Mouse (Mus musculus): ENCODE measurements around the gene Mybphl.

- no peak for TF ChIP-seq CTCF (IDR thresholded peaks at IDR 0.05; ENCODE audit: low read depth, low read length)
- TF ChIP-seq TAL1 (conservative IDR thresholded peaks at IDR 0.05; ENCODE audit: low read depth, low read length): no peak
- TF ChIP-seq POLR2AphosphoS5 (IDR thresholded peaks at IDR 0.05; ENCODE audit: insufficient replicate concordance, low read depth, low read length): no peak
- TF ChIP-seq GATA1 (IDR thresholded peaks at IDR 0.05; ENCODE audit: borderline replicate concordance, low read length): no peak
- TF ChIP-seq GATA2 (IDR thresholded peaks at IDR 0.05; ENCODE audit: borderline replicate concordance, low read depth, low read length): no peak
Measured at GRCm38 (mm10) chr3:108324837-108325236, 39.9 kb upstream of the Mybphl start.

Data from G1E (cell line).